In genomic region chr16:95763201-95763600, GRCm38 (mm10) we compare ENCODE assay signal across 20 mouse cellular contexts.
DNase-seq lines count a peak whose midpoint lies in the region; ATAC-seq lines count a peak whose summit lies in the region.
"Had no signal": no experiment of that assay in that cellular context is flagged by ENCODE, and none has a peak within 500 bp of the region (broad histone marks: within the 10 kb centered on the region; RNA-seq: fewer than 3 reads in every experiment).

No protein-coding gene starts in this region.

- 0 out of 2 replicates have a peak, but pooled peaks cover 3% of the 10 kb centered on the region for H3K27me3 ChIP-seq in heart, embryonic 10.5 days (ENCODE audit: insufficient read depth, poor library complexity, severe bottlenecking)
- no peaks in the 10 kb centered on the region for H3K27me3 ChIP-seq in heart, embryonic 11.5 days (ENCODE audit: control insufficient read depth, insufficient read depth, low read length)
- no peaks in the 10 kb centered on the region for H3K27me3 ChIP-seq in limb, embryonic 15.5 days
- H3K27me3 ChIP-seq: forebrain, embryonic 12.5 days had no signal

- H3K9ac ChIP-seq in heart, embryonic 11.5 days (ENCODE audit: low read depth, low read length) = no peak overlapping the region
- H3K9ac ChIP-seq in limb, embryonic 15.5 days = no peak overlapping the region
- H3K9ac ChIP-seq: forebrain, embryonic 12.5 days; hindbrain, embryonic 14.5 days had no signal

- no peaks in the 10 kb centered on the region for H3K9me3 ChIP-seq in heart, embryonic 10.5 days
- no peaks in the 10 kb centered on the region for H3K9me3 ChIP-seq in heart, embryonic 11.5 days (replicated peaks; ENCODE audit: control insufficient read depth, low read length)
- no peaks in the 10 kb centered on the region for H3K9me3 ChIP-seq in limb, embryonic 15.5 days
- H3K9me3 ChIP-seq: embryonic facial prominence, embryonic 10.5 days; forebrain, embryonic 12.5 days; megakaryocyte, embryonic 14.5 days had no signal

- no peaks in the 10 kb centered on the region for H3K36me3 ChIP-seq in heart, embryonic 10.5 days
- H3K36me3 ChIP-seq in heart, embryonic 11.5 days (ENCODE audit: control insufficient read depth, insufficient read depth, low read length) = no peaks in the 10 kb centered on the region
- no peaks in the 10 kb centered on the region for H3K36me3 ChIP-seq in limb, embryonic 15.5 days
- H3K36me3 ChIP-seq: embryonic facial prominence, embryonic 10.5 days; forebrain, embryonic 12.5 days had no signal

- no peak for DNase-seq in heart, embryonic 10.5 days (ENCODE audit: low spot score)
- peak; percentile 45 to 67 for DNase-seq in gastrocnemius, adult 8-10 months (ENCODE audit: low spot score in 2 of 2)
- DNase-seq in gastrocnemius, postnatal 36 days = peak; percentile 25 to 35
- no peak for DNase-seq in right cerebral cortex, postnatal 36 days (ENCODE audit: low spot score in 2 of 2)
- no peak for DNase-seq in neural tube, embryonic 10.5 days (ENCODE audit: extremely low spot score, low spot score)
- DNase-seq: adrenal gland, adult 8-10 months; cerebellum, adult 9-10 months; kidney, adult 8-10 months; kidney, postnatal 14 days; lung, adult 18-20 months; midbrain, embryonic 14.5 days; right cerebral cortex, postnatal 25 days had no signal

- H3K27ac ChIP-seq in heart, embryonic 10.5 days = 0 out of 2 replicates have a peak overlapping the region, but pooled peaks have one; percentile 47
- H3K27ac ChIP-seq in heart, embryonic 11.5 days (ENCODE audit: low read depth, low read length) = no peak overlapping the region
- H3K27ac ChIP-seq in limb, embryonic 15.5 days = 0 out of 2 replicates have a peak overlapping the region, but pooled peaks have one; percentile 5
- H3K27ac ChIP-seq: embryonic facial prominence, embryonic 10.5 days; forebrain, embryonic 12.5 days; hindbrain, embryonic 14.5 days; layer of hippocampus, adult 2 months had no signal

- WGBS in heart, embryonic 10.5 days = 74% methylated on average over 6 of the region's 6 CpGs
- WGBS in heart, embryonic 11.5 days (ENCODE audit: insufficient replicate concordance) = 66% methylated on average over 6 of the region's 6 CpGs
- 69% methylated on average over 6 of the region's 6 CpGs for WGBS in limb, embryonic 15.5 days

- intact Hi-C loops in gastrocnemius, postnatal 36 days (cut with DNase I) = loop anchor here (2.0 to 5.0 kb wide), 2 partner anchors 61 to 62 kb away; partner anchors contain the start of gene Ets2

- H3K4me3 ChIP-seq in heart, embryonic 10.5 days = no peak overlapping the region
- no peak overlapping the region for H3K4me3 ChIP-seq in heart, embryonic 11.5 days (ENCODE audit: low read depth, low read length)
- no peak overlapping the region for H3K4me3 ChIP-seq in limb, embryonic 15.5 days
- H3K4me3 ChIP-seq: embryonic facial prominence, embryonic 10.5 days; forebrain, embryonic 12.5 days; layer of hippocampus, adult 2 months; megakaryocyte, embryonic 14.5 days had no signal

- no peak for ATAC-seq in heart, embryonic 11.5 days (replicated peaks; ENCODE audit: insufficient number of reproducible peaks, low FRiP score, low TSS enrichment)
- no peak for ATAC-seq in limb, embryonic 15.5 days (ENCODE audit: insufficient number of reproducible peaks, low FRiP score, low TSS enrichment, low read depth)

- H3K4me1 ChIP-seq in heart, embryonic 10.5 days = peaks cover 10% of the 10 kb centered on the region
- peaks cover 3% of the 10 kb centered on the region; the same call in 1 of the 2 replicates for H3K4me1 ChIP-seq in heart, embryonic 11.5 days (ENCODE audit: control insufficient read depth, insufficient read depth, low read length)
- H3K4me1 ChIP-seq in limb, embryonic 15.5 days = 0 out of 2 replicates have a peak, but pooled peaks cover 8% of the 10 kb centered on the region
- H3K4me1 ChIP-seq: embryonic facial prominence, embryonic 10.5 days; forebrain, embryonic 12.5 days had no signal

- H3K4me2 ChIP-seq in heart, embryonic 11.5 days = no peak overlapping the region
- H3K4me2 ChIP-seq in limb, embryonic 15.5 days = no peak overlapping the region
- H3K4me2 ChIP-seq: forebrain, embryonic 12.5 days; hindbrain, embryonic 14.5 days; liver, embryonic 11.5 days had no signal

Comparison
In these comparisons a context has a peak if more than half of its experiments do, and no peak if none do; other contexts are left out.
1. DNase-seq: peak in gastrocnemius, adult 8-10 months (2 of 2) and gastrocnemius, postnatal 36 days (2 of 2); none in heart, embryonic 10.5 days (single experiment), right cerebral cortex, postnatal 36 days (0 of 2) and neural tube, embryonic 10.5 days (single experiment).